Mouse (Mus musculus): Measurements from ENCODE around the gene Fyb2. TPM values are rescaled to one million over a fixed set of nuclear protein-coding genes. Genes with fewer than 3 reads are reported as not detected.
"Not testable (repeated sequence)": the region's sequence is repeated elsewhere in the genome, so short reads cannot be mapped to it uniquely, and the experiment has no call there.

The Fyb2 gene
- polyA plus RNA-seq, 1 experiment from 2014 or later: 0.08 TPM

- no peaks in the 10 kb centered on the region for H3K9me3 ChIP-seq (ENCODE audit: control insufficient read depth, low read length)
- no peak overlapping the region for H3K4me2 ChIP-seq (ENCODE audit: low read depth, severe bottlenecking)
- ATAC-seq (ENCODE audit: insufficient number of reproducible peaks, low FRiP score, low TSS enrichment, low read depth): no peak
- no peaks in the 10 kb centered on the region for H3K27me3 ChIP-seq (ENCODE audit: control insufficient read depth, insufficient read depth, low read length)
- no peak overlapping the region for H3K4me3 ChIP-seq (ENCODE audit: low read depth, low read length)
- WGBS: 88% methylated on average over 8 of the region's 8 CpGs
- no peaks in the 10 kb centered on the region for H3K4me1 ChIP-seq (ENCODE audit: control insufficient read depth, insufficient read depth, low read length)
- DNase-seq (ENCODE audit: low spot score): no peak
- no peaks in the 10 kb centered on the region for H3K36me3 ChIP-seq (ENCODE audit: control insufficient read depth, insufficient read depth, low read length)
- H3K9ac ChIP-seq (ENCODE audit: low read length): no peak overlapping the region
- no peak overlapping the region for H3K27ac ChIP-seq (replicated peaks; ENCODE audit: low read depth, low read length)
These were observed 90.9 kb downstream of the Fyb2 start for GRCm38 (mm10) chr4:105004135-105004534.

- H3K4me1 ChIP-seq (ENCODE audit: control insufficient read depth, insufficient read depth, low read length); H3K9ac ChIP-seq (ENCODE audit: low read length); H3K4me3 ChIP-seq (ENCODE audit: low read depth, low read length); H3K36me3 ChIP-seq (ENCODE audit: control insufficient read depth, insufficient read depth, low read length); H3K27ac ChIP-seq (replicated peaks; ENCODE audit: low read depth, low read length); ATAC-seq (ENCODE audit: insufficient number of reproducible peaks, low FRiP score, low TSS enrichment, low read depth); H3K4me2 ChIP-seq (ENCODE audit: low read depth, severe bottlenecking); H3K9me3 ChIP-seq (ENCODE audit: control insufficient read depth, low read length); DNase-seq (ENCODE audit: low spot score); H3K27me3 ChIP-seq (ENCODE audit: control insufficient read depth, insufficient read depth, low read length): not testable (repeated sequence)
- WGBS: 88% methylated on average over 11 of the region's 12 CpGs
These were observed 91.4 kb downstream of the Fyb2 start for GRCm38 (mm10) chr4:105004649-105005048.

GRCm38 (mm10) chr4:105007360-105008018 lies 94.2 kb downstream of the Fyb2 start:
- H3K36me3 ChIP-seq (ENCODE audit: control insufficient read depth, insufficient read depth, low read length): no peaks in the 10 kb centered on the region
- no peak for DNase-seq (ENCODE audit: low spot score)
- H3K9ac ChIP-seq (ENCODE audit: low read length): no peak overlapping the region
- H3K4me1 ChIP-seq (ENCODE audit: control insufficient read depth, insufficient read depth, low read length): no peaks in the 10 kb centered on the region
- H3K27me3 ChIP-seq (ENCODE audit: control insufficient read depth, insufficient read depth, low read length): no peaks in the 10 kb centered on the region
- H3K27ac ChIP-seq (replicated peaks; ENCODE audit: low read depth, low read length): no peak overlapping the region
- ATAC-seq (ENCODE audit: insufficient number of reproducible peaks, low FRiP score, low TSS enrichment, low read depth): no peak
- WGBS: 87% methylated on average over 4 of the region's 4 CpGs
- H3K4me3 ChIP-seq (ENCODE audit: low read depth, low read length): no peak overlapping the region
- no peaks in the 10 kb centered on the region for H3K9me3 ChIP-seq (ENCODE audit: control insufficient read depth, low read length)
- H3K4me2 ChIP-seq (ENCODE audit: low read depth, severe bottlenecking): no peak overlapping the region

GRCm38 (mm10) chr4:105013718-105014117 lies 100.5 kb downstream of the Fyb2 start:
- no peak overlapping the region for H3K27ac ChIP-seq (replicated peaks; ENCODE audit: low read depth, low read length)
- no peaks in the 10 kb centered on the region for H3K9me3 ChIP-seq (ENCODE audit: control insufficient read depth, low read length)
- H3K36me3 ChIP-seq (ENCODE audit: control insufficient read depth, insufficient read depth, low read length): no peaks in the 10 kb centered on the region
- no peak for ATAC-seq (ENCODE audit: insufficient number of reproducible peaks, low FRiP score, low TSS enrichment, low read depth)
- H3K9ac ChIP-seq (ENCODE audit: low read length): no peak overlapping the region
- no peaks in the 10 kb centered on the region for H3K4me1 ChIP-seq (ENCODE audit: control insufficient read depth, insufficient read depth, low read length)
- H3K4me3 ChIP-seq (ENCODE audit: low read depth, low read length): no peak overlapping the region
- no peak for DNase-seq (ENCODE audit: low spot score)
- H3K27me3 ChIP-seq (ENCODE audit: control insufficient read depth, insufficient read depth, low read length): no peaks in the 10 kb centered on the region
- no peak overlapping the region for H3K4me2 ChIP-seq (ENCODE audit: low read depth, severe bottlenecking)
- 90% methylated on average over 7 of the region's 7 CpGs for WGBS

GRCm38 (mm10) chr4:105015496-105015895 lies 102.2 kb downstream of the Fyb2 start:
- Histone ChIP-seq H3K27me3 (ENCODE audit: control insufficient read depth, insufficient read depth, low read length) (no peaks in the 10 kb centered on the region), H3K4me1 (ENCODE audit: control insufficient read depth, insufficient read depth, low read length) (no peaks in the 10 kb centered on the region), H3K9me3 (ENCODE audit: control insufficient read depth, low read length) (no peaks in the 10 kb centered on the region), H3K4me3 (ENCODE audit: low read depth, low read length) (no peak overlapping the region), H3K4me2 (ENCODE audit: low read depth, severe bottlenecking) (no peak overlapping the region), H3K36me3 (ENCODE audit: control insufficient read depth, insufficient read depth, low read length) (no peaks in the 10 kb centered on the region), H3K27ac (replicated peaks; ENCODE audit: low read depth, low read length) (no peak overlapping the region), H3K9ac (ENCODE audit: low read length) (no peak overlapping the region)
- WGBS: 58% methylated on average over 6 of the region's 6 CpGs
- no peak for DNase-seq (ENCODE audit: low spot score)
- ATAC-seq (ENCODE audit: insufficient number of reproducible peaks, low FRiP score, low TSS enrichment, low read depth): no peak

GRCm38 (mm10) chr4:105016006-105016613 lies 102.9 kb downstream of the Fyb2 start:
- no peaks in the 10 kb centered on the region for H3K9me3 ChIP-seq (ENCODE audit: control insufficient read depth, low read length)
- no peak for DNase-seq (ENCODE audit: low spot score)
- H3K4me1 ChIP-seq (ENCODE audit: control insufficient read depth, insufficient read depth, low read length): no peaks in the 10 kb centered on the region
- no peak for ATAC-seq (ENCODE audit: insufficient number of reproducible peaks, low FRiP score, low TSS enrichment, low read depth)
- H3K27ac ChIP-seq (replicated peaks; ENCODE audit: low read depth, low read length): no peak overlapping the region
- no peak overlapping the region for H3K4me3 ChIP-seq (ENCODE audit: low read depth, low read length)
- H3K36me3 ChIP-seq (ENCODE audit: control insufficient read depth, insufficient read depth, low read length): no peaks in the 10 kb centered on the region
- H3K4me2 ChIP-seq (ENCODE audit: low read depth, severe bottlenecking): no peak overlapping the region
- H3K9ac ChIP-seq (ENCODE audit: low read length): no peak overlapping the region
- 87% methylated on average over 4 of the region's 4 CpGs for WGBS
- no peaks in the 10 kb centered on the region for H3K27me3 ChIP-seq (ENCODE audit: control insufficient read depth, insufficient read depth, low read length)

GRCm38 (mm10) chr4:105027278-105027677 lies 114.0 kb downstream of the Fyb2 start:
- ATAC-seq (ENCODE audit: insufficient number of reproducible peaks, low FRiP score, low TSS enrichment, low read depth) (no peak), DNase-seq (ENCODE audit: low spot score) (no peak)
- 78% methylated on average over 6 of the region's 6 CpGs for WGBS
- Histone ChIP-seq H3K4me1 (ENCODE audit: control insufficient read depth, insufficient read depth, low read length) (no peaks in the 10 kb centered on the region), H3K27ac (replicated peaks; ENCODE audit: low read depth, low read length) (no peak overlapping the region), H3K9me3 (ENCODE audit: control insufficient read depth, low read length) (no peaks in the 10 kb centered on the region), H3K4me2 (ENCODE audit: low read depth, severe bottlenecking) (no peak overlapping the region), H3K4me3 (ENCODE audit: low read depth, low read length) (no peak overlapping the region), H3K9ac (ENCODE audit: low read length) (no peak overlapping the region), H3K27me3 (ENCODE audit: control insufficient read depth, insufficient read depth, low read length) (no peaks in the 10 kb centered on the region), H3K36me3 (ENCODE audit: control insufficient read depth, insufficient read depth, low read length) (no peaks in the 10 kb centered on the region)

GRCm38 (mm10) chr4:105031104-105031503 lies 117.8 kb downstream of the Fyb2 start:
- H3K27me3 ChIP-seq (ENCODE audit: control insufficient read depth, insufficient read depth, low read length): no peaks in the 10 kb centered on the region
- DNase-seq (ENCODE audit: low spot score) (no peak), ATAC-seq (ENCODE audit: insufficient number of reproducible peaks, low FRiP score, low TSS enrichment, low read depth) (no peak)
- no peak overlapping the region for H3K4me3 ChIP-seq (ENCODE audit: low read depth, low read length)
- no peaks in the 10 kb centered on the region for H3K9me3 ChIP-seq (ENCODE audit: control insufficient read depth, low read length)
- no peaks in the 10 kb centered on the region for H3K4me1 ChIP-seq (ENCODE audit: control insufficient read depth, insufficient read depth, low read length)
- no peak overlapping the region for H3K27ac ChIP-seq (replicated peaks; ENCODE audit: low read depth, low read length)
- no peaks in the 10 kb centered on the region for H3K36me3 ChIP-seq (ENCODE audit: control insufficient read depth, insufficient read depth, low read length)
- no peak overlapping the region for H3K4me2 ChIP-seq (ENCODE audit: low read depth, severe bottlenecking)
- WGBS: 85% methylated on average over 8 of the region's 8 CpGs
- no peak overlapping the region for H3K9ac ChIP-seq (ENCODE audit: low read length)

- H3K27ac ChIP-seq (replicated peaks; ENCODE audit: low read depth, low read length): no peak overlapping the region
- H3K27me3 ChIP-seq (ENCODE audit: control insufficient read depth, insufficient read depth, low read length): no peaks in the 10 kb centered on the region
- H3K36me3 ChIP-seq (ENCODE audit: control insufficient read depth, insufficient read depth, low read length): no peaks in the 10 kb centered on the region
- no peak overlapping the region for H3K9ac ChIP-seq (ENCODE audit: low read length)
- H3K4me3 ChIP-seq (ENCODE audit: low read depth, low read length): no peak overlapping the region
- no peaks in the 10 kb centered on the region for H3K9me3 ChIP-seq (ENCODE audit: control insufficient read depth, low read length)
- ATAC-seq (ENCODE audit: insufficient number of reproducible peaks, low FRiP score, low TSS enrichment, low read depth) (no peak), DNase-seq (ENCODE audit: low spot score) (no peak)
- no peaks in the 10 kb centered on the region for H3K4me1 ChIP-seq (ENCODE audit: control insufficient read depth, insufficient read depth, low read length)
- WGBS: 56% methylated on average over 7 of the region's 7 CpGs
- no peak overlapping the region for H3K4me2 ChIP-seq (ENCODE audit: low read depth, severe bottlenecking)
These were observed 119.9 kb downstream of the Fyb2 start for GRCm38 (mm10) chr4:105033153-105033552.

Measured in limb, embryonic 11.5 days (tissue).